Mouse (Mus musculus): ENCODE measurements around the gene Wipf2. TPM values are rescaled to one million over a fixed set of nuclear protein-coding genes. Genes with fewer than 3 reads are reported as not detected.

Wipf2 gene
- polyA plus RNA-seq, 1 experiment from 2014 or later, result 5.4 TPM

- H3K9ac ChIP-seq (replicated peaks; ENCODE audit: low read length), result peak overlapping the region; percentile 91
- H3K4me3 ChIP-seq (ENCODE audit: low read length), result peak overlapping the region; percentile 80
- H3K27ac ChIP-seq (ENCODE audit: low read length), result no peak overlapping the region
- H3K27me3 ChIP-seq (ENCODE audit: insufficient read depth, low read length), result no peaks in the 10 kb centered on the region
- no peak for ATAC-seq (ENCODE audit: low FRiP score, low TSS enrichment)
- no peaks in the 10 kb centered on the region for H3K36me3 ChIP-seq (ENCODE audit: insufficient read depth, low read length)
- H3K4me2 ChIP-seq (replicated peaks; ENCODE audit: low read depth, low read length), result peak overlapping the region; percentile 92
- peaks cover 79% of the 10 kb centered on the region for H3K4me1 ChIP-seq (ENCODE audit: insufficient read depth, low read length)
- H3K9me3 ChIP-seq (ENCODE audit: low read length), result no peaks in the 10 kb centered on the region
- 25% methylated on average over 15 of the region's 15 CpGs for WGBS
These were observed 75.9 kb downstream of the Wipf2 start for GRCm38 (mm10) chr11:98939084-98939952.

- H3K9ac ChIP-seq (replicated peaks; ENCODE audit: low read length), result peak overlapping the region; percentile 91
- peak overlapping the region; percentile 92 for H3K4me2 ChIP-seq (replicated peaks; ENCODE audit: low read depth, low read length)
- H3K27ac ChIP-seq (ENCODE audit: low read length), result peak overlapping the region; percentile 98
- no peaks in the 10 kb centered on the region for H3K36me3 ChIP-seq (ENCODE audit: insufficient read depth, low read length)
- ATAC-seq (ENCODE audit: low FRiP score, low TSS enrichment), result no peak
- H3K9me3 ChIP-seq (ENCODE audit: low read length), result no peaks in the 10 kb centered on the region
- no peaks in the 10 kb centered on the region for H3K27me3 ChIP-seq (ENCODE audit: insufficient read depth, low read length)
- 50% methylated on average over 11 of the region's 11 CpGs for WGBS
- H3K4me1 ChIP-seq (ENCODE audit: insufficient read depth, low read length), result peaks cover 86% of the 10 kb centered on the region
- H3K4me3 ChIP-seq (ENCODE audit: low read length), result peak overlapping the region; percentile 80; the same call in 1 of the 2 replicates
These were observed 76.7 kb downstream of the Wipf2 start for GRCm38 (mm10) chr11:98939953-98940641.

GRCm38 (mm10) chr11:98940776-98941175 is 77.3 kb downstream of the Wipf2 start:
- no peaks in the 10 kb centered on the region for H3K36me3 ChIP-seq (ENCODE audit: insufficient read depth, low read length)
- no peaks in the 10 kb centered on the region for H3K27me3 ChIP-seq (ENCODE audit: insufficient read depth, low read length)
- H3K4me3 ChIP-seq (ENCODE audit: low read length), result peak overlapping the region; percentile 43
- 30% methylated on average over 3 of the region's 3 CpGs for WGBS
- no peaks in the 10 kb centered on the region for H3K9me3 ChIP-seq (ENCODE audit: low read length)
- H3K4me1 ChIP-seq (ENCODE audit: insufficient read depth, low read length), result peaks cover 86% of the 10 kb centered on the region
- H3K4me2 ChIP-seq (replicated peaks; ENCODE audit: low read depth, low read length), result peak overlapping the region; percentile 92
- ATAC-seq (ENCODE audit: low FRiP score, low TSS enrichment), result no peak
- H3K9ac ChIP-seq (replicated peaks; ENCODE audit: low read length), result peak overlapping the region; percentile 70
- H3K27ac ChIP-seq (ENCODE audit: low read length), result peak overlapping the region; percentile 98

GRCm38 (mm10) chr11:98941341-98941825 is 77.9 kb downstream of the Wipf2 start:
- H3K27ac ChIP-seq (ENCODE audit: low read length), result peak overlapping the region; percentile 98
- under 1% methylated on average over 12 of the region's 12 CpGs for WGBS
- peak overlapping the region; percentile 92 for H3K4me2 ChIP-seq (replicated peaks; ENCODE audit: low read depth, low read length)
- H3K4me3 ChIP-seq (ENCODE audit: low read length), result peak overlapping the region; percentile 43
- ATAC-seq (ENCODE audit: low FRiP score, low TSS enrichment), result no peak
- H3K36me3 ChIP-seq (ENCODE audit: insufficient read depth, low read length), result no peaks in the 10 kb centered on the region
- no peaks in the 10 kb centered on the region for H3K9me3 ChIP-seq (ENCODE audit: low read length)
- H3K27me3 ChIP-seq (ENCODE audit: insufficient read depth, low read length), result no peaks in the 10 kb centered on the region
- H3K4me1 ChIP-seq (ENCODE audit: insufficient read depth, low read length), result peaks cover 83% of the 10 kb centered on the region
- peak overlapping the region; percentile 70 for H3K9ac ChIP-seq (replicated peaks; ENCODE audit: low read length)

- Histone ChIP-seq H3K4me1 (ENCODE audit: insufficient read depth, low read length) (peaks cover 79% of the 10 kb centered on the region), H3K9ac (replicated peaks; ENCODE audit: low read length) (peak overlapping the region; percentile 70), H3K4me3 (ENCODE audit: low read length) (peak overlapping the region; percentile 43), H3K27ac (ENCODE audit: low read length) (peak overlapping the region; percentile 98), H3K27me3 (ENCODE audit: insufficient read depth, low read length) (no peaks in the 10 kb centered on the region), H3K4me2 (replicated peaks; ENCODE audit: low read depth, low read length) (peak overlapping the region; percentile 92), H3K36me3 (ENCODE audit: insufficient read depth, low read length) (no peaks in the 10 kb centered on the region), H3K9me3 (ENCODE audit: low read length) (no peaks in the 10 kb centered on the region)
- ATAC-seq (ENCODE audit: low FRiP score, low TSS enrichment), result peak; percentile 20
- 2% methylated on average over 15 of the region's 15 CpGs for WGBS
These were observed 78.5 kb downstream of the Wipf2 start for GRCm38 (mm10) chr11:98941826-98942550.

DNA sequence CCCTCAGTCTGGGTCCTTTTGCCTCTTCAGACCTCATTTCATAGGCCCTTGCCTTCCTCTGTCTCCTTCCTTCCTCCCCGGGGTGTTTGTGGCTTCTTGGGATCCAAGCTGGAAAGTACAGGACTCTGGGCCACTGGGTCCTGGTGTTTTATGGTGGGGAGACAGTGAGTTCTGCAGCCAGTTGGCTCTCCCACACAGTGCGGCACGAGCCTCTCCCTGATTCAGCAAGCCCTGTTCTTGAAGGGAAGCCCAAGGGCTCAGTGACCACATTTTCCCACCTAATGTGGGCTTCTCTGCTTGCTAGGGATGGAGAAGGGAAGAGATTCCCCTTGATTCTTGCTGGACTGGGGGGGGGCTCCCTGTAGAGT is 79.1 kb downstream of the Wipf2 start:
- peak overlapping the region; percentile 98 for H3K27ac ChIP-seq (ENCODE audit: low read length)
- no peaks in the 10 kb centered on the region for H3K36me3 ChIP-seq (ENCODE audit: insufficient read depth, low read length)
- peaks cover 85% of the 10 kb centered on the region for H3K4me1 ChIP-seq (ENCODE audit: insufficient read depth, low read length)
- WGBS, result 17% methylated on average over 3 of the region's 3 CpGs
- H3K27me3 ChIP-seq (ENCODE audit: insufficient read depth, low read length), result no peaks in the 10 kb centered on the region
- H3K4me3 ChIP-seq (ENCODE audit: low read length), result peak overlapping the region; percentile 43
- H3K4me2 ChIP-seq (replicated peaks; ENCODE audit: low read depth, low read length), result peak overlapping the region; percentile 92
- no peaks in the 10 kb centered on the region for H3K9me3 ChIP-seq (ENCODE audit: low read length)
- 0 out of 2 replicates have a peak, but pooled peaks have one; percentile 1 for ATAC-seq (ENCODE audit: low FRiP score, low TSS enrichment)
- peak overlapping the region; percentile 70 for H3K9ac ChIP-seq (replicated peaks; ENCODE audit: low read length)

- ATAC-seq (ENCODE audit: low FRiP score, low TSS enrichment), result peak; percentile 33
- Histone ChIP-seq H3K9me3 (ENCODE audit: low read length) (no peaks in the 10 kb centered on the region), H3K4me1 (ENCODE audit: insufficient read depth, low read length) (peaks cover 87% of the 10 kb centered on the region), H3K27ac (ENCODE audit: low read length) (peak overlapping the region; percentile 98), H3K4me3 (ENCODE audit: low read length) (no peak overlapping the region), H3K36me3 (ENCODE audit: insufficient read depth, low read length) (no peaks in the 10 kb centered on the region), H3K27me3 (ENCODE audit: insufficient read depth, low read length) (no peaks in the 10 kb centered on the region), H3K4me2 (replicated peaks; ENCODE audit: low read depth, low read length) (peak overlapping the region; percentile 92), H3K9ac (replicated peaks; ENCODE audit: low read length) (peak overlapping the region; percentile 70)
- WGBS, result 66% methylated on average over 8 of the region's 8 CpGs
These were observed 79.6 kb downstream of the Wipf2 start for GRCm38 (mm10) chr11:98942923-98943641.

DNA sequence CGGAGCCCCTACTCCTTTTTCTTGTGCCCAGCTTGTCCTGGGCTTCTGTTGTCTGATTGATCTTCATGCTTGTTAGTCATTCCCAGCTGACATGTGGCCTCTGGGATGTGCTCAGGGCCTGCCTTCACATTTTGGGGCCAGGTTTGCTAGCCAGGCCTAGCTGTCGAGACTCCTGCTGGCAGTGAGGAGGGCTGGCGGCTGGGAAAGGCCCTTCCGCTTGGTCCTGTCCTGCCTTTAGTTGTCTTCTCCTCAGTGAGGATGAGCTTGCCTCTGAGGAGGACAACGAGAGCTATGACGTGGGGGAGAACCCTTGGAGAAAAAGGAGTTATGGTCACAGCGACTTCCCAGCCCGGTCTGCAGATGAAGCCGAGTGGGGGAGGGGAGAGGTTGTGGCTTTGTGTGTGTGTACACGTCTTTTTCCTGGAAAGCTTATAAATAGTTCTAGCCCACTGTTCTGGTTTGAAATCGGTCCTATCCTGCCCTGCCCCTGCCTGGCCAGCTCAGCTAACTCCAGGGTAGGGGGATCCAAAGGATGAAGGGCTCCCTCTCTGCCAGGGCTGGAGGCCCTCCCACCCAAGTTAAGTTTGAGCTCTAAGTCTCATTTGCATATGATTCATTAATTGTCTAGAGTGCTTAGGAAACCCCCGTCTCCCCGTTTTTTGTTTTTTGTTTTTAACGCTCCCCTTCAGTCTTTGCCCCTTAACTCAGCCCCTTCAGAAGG is 80.5 kb downstream of the Wipf2 start:
- Histone ChIP-seq H3K9ac (replicated peaks; ENCODE audit: low read length) (peak overlapping the region; percentile 47), H3K36me3 (ENCODE audit: insufficient read depth, low read length) (no peaks in the 10 kb centered on the region)
- WGBS, result 33% methylated on average over 14 of the region's 14 CpGs

More for the DNA sequence above, 80.5 kb downstream of the Wipf2 start:
- ATAC-seq (ENCODE audit: low FRiP score, low TSS enrichment), result no peak
- Histone ChIP-seq H3K4me2 (replicated peaks; ENCODE audit: low read depth, low read length) (peak overlapping the region; percentile 92), H3K27me3 (ENCODE audit: insufficient read depth, low read length) (no peaks in the 10 kb centered on the region), H3K27ac (ENCODE audit: low read length) (peak overlapping the region; percentile 98), H3K4me1 (ENCODE audit: insufficient read depth, low read length) (peaks cover 80% of the 10 kb centered on the region), H3K4me3 (ENCODE audit: low read length) (no peak overlapping the region), H3K9me3 (ENCODE audit: low read length) (no peaks in the 10 kb centered on the region)

All from kidney, embryonic 16.5 days (tissue).